Comparison of ENCODE assay signal across 10 mouse cellular contexts in genomic region chr3:149547045-149547444, GRCm38 (mm10).
DNase-seq lines count a peak whose midpoint lies in the region; ATAC-seq and TF ChIP-seq lines count a peak whose summit lies in the region.
"Had no signal": no experiment of that assay in that cellular context is flagged by ENCODE, and none has a peak within 500 bp of the region (broad histone marks: within the 10 kb centered on the region; RNA-seq: fewer than 3 reads in every experiment).

No protein-coding gene starts in this region.

- in situ Hi-C loops in ES-E14 (cut with MboI; ENCODE audit: low sequenced_read_pairs in 2 of 2, unreplicated experiment in 2 of 2) = no loop called here

- 0 out of 2 replicates have a peak, but pooled peaks have one; percentile 3 for TF ChIP-seq CTCF in kidney, adult 2 months (conservative IDR thresholded peaks at IDR 0.05; ENCODE audit: insufficient read depth, insufficient read length, low read depth, low read length)
- no peak for TF ChIP-seq CTCF in forebrain, postnatal 0 days (IDR thresholded peaks at IDR 0.05; ENCODE audit: low read depth)

- TF ChIP-seq POLR2A in kidney, adult 2 months (IDR thresholded peaks at IDR 0.05; ENCODE audit: low read depth, low read length) = no peak

- ATAC-seq in kidney, embryonic 15.5 days (replicated peaks; ENCODE audit: low FRiP score) = no peak; the same call in 1 of the 2 replicates
- no peak for ATAC-seq in forebrain, postnatal 0 days

- 80% methylated on average over 6 of the region's 6 CpGs for WGBS in kidney, adult 2 months
- 79% methylated on average over 6 of the region's 6 CpGs for WGBS in kidney, embryonic 15.5 days
- 78% methylated on average over 6 of the region's 6 CpGs for WGBS in forebrain, postnatal 0 days

- no peaks in the 10 kb centered on the region for H3K27me3 ChIP-seq in kidney, adult 2 months (replicated peaks; ENCODE audit: control insufficient read depth, insufficient read depth, low read length)
- no peaks in the 10 kb centered on the region for H3K27me3 ChIP-seq in kidney, embryonic 15.5 days
- H3K27me3 ChIP-seq in splenic B cell, adult 2 months (ENCODE audit: control insufficient read depth, insufficient read depth, low read length, poor library complexity, severe bottlenecking) = no peaks in the 10 kb centered on the region
- no peaks in the 10 kb centered on the region for H3K27me3 ChIP-seq in forebrain, postnatal 0 days (ENCODE audit: insufficient read depth, low read length)

- H3K9me3 ChIP-seq in kidney, embryonic 15.5 days (replicated peaks) = no peaks in the 10 kb centered on the region
- no peaks in the 10 kb centered on the region for H3K9me3 ChIP-seq in ES-E14 (ENCODE audit: control insufficient read depth, insufficient read depth, low read depth, low read length)
- no peaks in the 10 kb centered on the region for H3K9me3 ChIP-seq in forebrain, postnatal 0 days (ENCODE audit: low read length)

- H3K4me2 ChIP-seq in kidney, embryonic 15.5 days = no peak overlapping the region
- no peak overlapping the region for H3K4me2 ChIP-seq in forebrain, postnatal 0 days (ENCODE audit: low read depth)

- no peak for DNase-seq in kidney, adult 2 months
- DNase-seq in ES-E14 (ENCODE audit: low read depth, low spot score) = peak; percentile 41
- peak; percentile 41 for DNase-seq in embryo, embryonic 11 days
- DNase-seq in splenic B cell, adult 2 months (ENCODE audit: low read depth, low spot score) = peak; percentile 18
- no peak for DNase-seq in forebrain, postnatal 0 days
- no peak for DNase-seq in gastrocnemius, postnatal 4 days (ENCODE audit: low spot score in 2 of 2)
- DNase-seq in gastrocnemius, postnatal 10 days = no peak

- no peaks in the 10 kb centered on the region for H3K36me3 ChIP-seq in kidney, adult 2 months (ENCODE audit: control insufficient read depth, insufficient read depth, low read length)
- H3K36me3 ChIP-seq in kidney, embryonic 15.5 days = no peaks in the 10 kb centered on the region
- H3K36me3 ChIP-seq in ES-E14 (ENCODE audit: control insufficient read depth, insufficient read depth, low read length, poor library complexity, severe bottlenecking) = no peaks in the 10 kb centered on the region
- no peaks in the 10 kb centered on the region for H3K36me3 ChIP-seq in splenic B cell, adult 2 months (ENCODE audit: control insufficient read depth, insufficient read depth, low read length, poor library complexity, severe bottlenecking)
- no peaks in the 10 kb centered on the region for H3K36me3 ChIP-seq in forebrain, postnatal 0 days (ENCODE audit: insufficient read depth)

- no peak overlapping the region for H3K27ac ChIP-seq in kidney, adult 2 months (ENCODE audit: insufficient read depth, low read depth, low read length)
- H3K27ac ChIP-seq in kidney, embryonic 15.5 days = no peak overlapping the region
- H3K27ac ChIP-seq in ES-E14 (ENCODE audit: insufficient read depth, low read depth, low read length, poor library complexity, severe bottlenecking) = no peak overlapping the region
- no peak overlapping the region for H3K27ac ChIP-seq in forebrain, postnatal 0 days (ENCODE audit: low read depth, low read length)

- no peaks in the 10 kb centered on the region for H3K4me1 ChIP-seq in kidney, adult 2 months (ENCODE audit: control insufficient read depth, insufficient read depth, low read length)
- no peaks in the 10 kb centered on the region for H3K4me1 ChIP-seq in kidney, embryonic 15.5 days
- H3K4me1 ChIP-seq in ES-E14 (ENCODE audit: control insufficient read depth in 2 of 2, insufficient read depth in 2 of 2, low read length in 2 of 2, poor library complexity in 1 of 2) = no peaks in the 10 kb centered on the region
- no peaks in the 10 kb centered on the region for H3K4me1 ChIP-seq in forebrain, postnatal 0 days (ENCODE audit: insufficient read depth)

- H3K4me3 ChIP-seq in kidney, adult 2 months (ENCODE audit: insufficient read depth, low read depth, low read length) = no peak overlapping the region
- no peak overlapping the region for H3K4me3 ChIP-seq in kidney, embryonic 15.5 days (replicated peaks)
- no peak overlapping the region for H3K4me3 ChIP-seq in ES-E14 (ENCODE audit: insufficient read depth in 1 of 2, low read depth in 1 of 2, low read length in 2 of 2, poor library complexity in 1 of 2, severe bottlenecking in 1 of 2)
- H3K4me3 ChIP-seq in forebrain, postnatal 0 days (ENCODE audit: low read depth, low read length) = no peak overlapping the region
- H3K4me3 ChIP-seq: erythroblast, embryonic 14.5 days; myocyte had no signal

- H3K9ac ChIP-seq in kidney, embryonic 15.5 days = no peak overlapping the region
- H3K9ac ChIP-seq in ES-E14 (ENCODE audit: insufficient read depth, low read depth, low read length, poor library complexity, severe bottlenecking) = no peak overlapping the region
- no peak overlapping the region for H3K9ac ChIP-seq in forebrain, postnatal 0 days

TF ChIP-seq in ES-E14, 5 proteins besides CTCF, POLR2A, EP300 and RAD21:
- TF ChIP-seq MAFK (IDR thresholded peaks at IDR 0.05; ENCODE audit: insufficient read depth, low read depth, low read length) (no peak), CHD2 (IDR thresholded peaks at IDR 0.05; ENCODE audit: low read depth, low read length) (no peak), ZNF384 (IDR thresholded peaks at IDR 0.05; ENCODE audit: low read depth, low read length) (no peak), ZC3H11A (IDR thresholded peaks at IDR 0.05; ENCODE audit: borderline replicate concordance, low read depth, low read length) (no peak), HCFC1 (IDR thresholded peaks at IDR 0.05; ENCODE audit: borderline replicate concordance, insufficient read depth, low read length) (no peak)
TF ChIP-seq in ES-E14: peak in this region for 0.

Comparison
In these comparisons a context has a peak if more than half of its experiments do, and no peak if none do; other contexts are left out.
1. DNase-seq: peak in ES-E14 (single experiment), embryo, embryonic 11 days (single experiment) and splenic B cell, adult 2 months (single experiment); none in kidney, adult 2 months (single experiment), forebrain, postnatal 0 days (single experiment), gastrocnemius, postnatal 4 days (0 of 2) and gastrocnemius, postnatal 10 days (single experiment).